Mouse (Mus musculus) adrenal gland, adult 8-10 months (tissue): ENCODE results near the gene Acer3. TPM values are rescaled to one million over a fixed set of nuclear protein-coding genes. Genes with fewer than 3 reads are reported as not detected.
"Not testable (repeated sequence)": the region's sequence is repeated elsewhere in the genome, so short reads cannot be mapped to it uniquely, and the experiment has no call there.

ENCODE experiments used
- DNase-seq: peaks from one replicate; pipeline ENCODE4 v3.0.0; 2022
- total RNA-seq, 4 experiments: library from RNA; stranded (reverse); gene quantifications; 2 replicates each; pipeline ENCODE4 v1.2.4; 2022

The Acer3 gene
- total RNA-seq, 4 experiments from 2014 or later: 15.1 to 32.7 (median 18.5) TPM

DNA sequence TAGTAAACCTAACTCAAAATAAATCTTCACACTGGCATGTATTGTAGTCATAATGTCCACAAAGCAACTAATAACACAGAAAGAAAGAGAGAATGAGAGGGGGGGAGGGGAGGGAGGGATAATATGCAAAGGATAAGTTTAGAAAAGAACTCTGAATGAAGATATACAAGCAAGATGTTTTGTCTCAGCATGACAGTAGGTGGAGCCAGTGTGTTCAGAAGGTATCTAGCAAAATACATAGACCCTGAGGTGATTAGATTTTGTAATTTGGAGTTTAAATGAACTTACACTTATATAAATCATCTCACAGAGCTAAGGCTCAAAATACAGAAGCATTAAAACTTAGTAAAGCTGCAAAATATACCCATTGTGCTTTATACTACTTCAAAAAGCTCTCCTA is 44.7 kb downstream of the Acer3 start:
- no peak for DNase-seq

DNA sequence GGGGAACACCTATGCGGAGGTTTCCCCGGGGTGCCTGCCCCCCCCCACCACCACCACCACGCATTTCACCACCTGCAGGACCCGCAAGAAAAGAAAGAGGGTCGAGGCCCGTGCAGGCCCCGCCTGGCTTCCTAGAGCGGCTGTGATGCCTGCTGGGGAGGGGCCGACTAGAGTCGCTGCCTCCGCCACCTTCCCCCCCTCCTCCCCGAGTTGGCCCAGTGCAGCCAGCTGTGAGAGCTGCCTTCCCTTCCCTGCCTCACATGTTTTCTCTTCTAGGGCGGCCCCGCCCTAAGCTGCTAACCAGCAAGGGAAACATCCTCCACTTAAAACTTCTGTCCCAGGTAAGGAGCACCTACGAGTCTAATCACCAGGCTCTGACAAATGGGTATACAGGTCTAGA is 52.8 kb downstream of the Acer3 start:
- DNase-seq: not testable (repeated sequence)

DNA sequence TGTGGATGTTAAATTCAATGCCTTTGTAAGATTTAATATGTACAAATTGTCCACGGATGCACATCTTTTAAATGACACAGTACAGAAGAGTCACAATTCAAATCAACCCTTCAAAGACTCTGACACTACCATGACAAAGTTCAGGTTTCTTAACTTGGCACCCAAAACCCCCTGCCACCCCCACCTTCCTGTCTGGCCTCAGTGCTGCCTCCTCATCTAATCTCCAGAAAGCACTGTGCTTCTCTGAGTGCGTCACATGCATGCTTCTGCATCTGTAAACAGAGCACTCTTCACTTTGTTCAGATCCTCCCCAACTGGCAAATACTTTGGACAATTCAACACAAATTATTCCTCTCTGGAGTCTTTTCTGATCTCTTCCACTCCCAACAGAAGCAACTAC is 68.5 kb downstream of the Acer3 start:
- DNase-seq: no peak

DNA sequence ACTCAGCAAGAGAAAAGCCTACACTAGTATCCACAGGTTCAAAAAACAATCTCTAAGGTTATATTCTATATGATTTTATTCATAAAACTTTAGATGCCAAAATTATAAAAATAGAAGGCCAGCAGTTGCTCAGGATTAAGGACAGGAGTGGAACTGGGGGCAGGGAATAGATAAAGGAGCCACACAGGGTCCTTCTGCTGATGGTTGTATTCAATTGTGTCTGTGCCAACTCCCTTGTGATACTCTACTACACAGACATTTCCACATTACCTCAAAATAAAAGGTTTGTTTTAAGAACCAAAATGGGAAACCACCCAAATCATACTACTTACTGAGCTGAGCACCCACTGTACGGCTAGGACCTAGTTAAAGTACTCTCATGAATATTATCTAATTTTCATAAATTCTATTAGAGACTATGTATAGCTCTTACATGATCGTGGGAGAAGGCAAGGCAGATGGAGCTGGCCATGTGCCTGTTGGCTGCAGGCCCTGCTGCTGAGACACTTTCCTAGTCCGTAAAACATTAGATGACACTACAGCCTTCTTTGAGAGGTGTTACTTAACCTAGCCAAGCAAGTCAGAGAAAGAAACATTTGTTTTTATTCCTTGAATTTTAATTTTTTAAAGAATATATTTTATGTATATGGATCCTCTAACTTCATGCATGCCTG is 84.2 kb downstream of the Acer3 start:
- no peak for DNase-seq

DNA sequence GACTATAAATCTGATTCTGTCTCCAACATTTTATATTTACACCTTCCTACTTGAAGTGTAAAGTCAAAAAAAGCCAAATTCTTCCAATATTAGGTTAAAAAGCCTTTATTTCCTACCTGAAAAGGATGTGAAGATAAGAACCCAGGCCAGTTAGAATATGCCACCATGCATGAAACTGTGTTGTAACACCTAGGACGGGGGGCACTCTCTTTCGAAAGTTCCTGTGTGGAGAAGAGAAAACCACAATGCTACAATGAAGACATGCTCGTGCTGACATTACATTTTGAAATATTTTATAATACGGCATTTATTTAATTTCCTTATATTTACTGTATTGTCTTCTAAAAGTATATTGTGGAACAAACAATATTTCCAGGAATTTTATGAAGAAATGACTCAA is 97.2 kb downstream of the Acer3 start:
- no peak for DNase-seq

DNA sequence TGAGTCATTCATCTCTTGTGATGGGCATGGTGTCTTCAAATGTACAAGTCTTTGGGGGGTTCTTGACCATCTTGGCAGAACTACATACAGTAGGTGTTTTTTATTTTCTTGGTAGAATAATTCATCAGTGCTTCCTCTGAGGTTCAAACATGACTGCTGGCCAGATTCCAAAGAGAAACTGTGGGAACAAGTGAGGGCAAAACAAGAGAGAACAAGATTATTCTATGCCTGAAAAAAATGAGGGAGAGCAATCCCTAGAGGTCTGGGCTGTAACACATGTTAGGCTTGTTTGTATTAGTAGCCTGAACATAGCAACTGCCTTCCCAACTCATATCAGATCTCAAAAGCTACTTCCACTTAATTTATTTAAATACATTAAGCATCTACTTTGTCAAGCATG is 104.3 kb downstream of the Acer3 start:
- no peak for DNase-seq

DNA sequence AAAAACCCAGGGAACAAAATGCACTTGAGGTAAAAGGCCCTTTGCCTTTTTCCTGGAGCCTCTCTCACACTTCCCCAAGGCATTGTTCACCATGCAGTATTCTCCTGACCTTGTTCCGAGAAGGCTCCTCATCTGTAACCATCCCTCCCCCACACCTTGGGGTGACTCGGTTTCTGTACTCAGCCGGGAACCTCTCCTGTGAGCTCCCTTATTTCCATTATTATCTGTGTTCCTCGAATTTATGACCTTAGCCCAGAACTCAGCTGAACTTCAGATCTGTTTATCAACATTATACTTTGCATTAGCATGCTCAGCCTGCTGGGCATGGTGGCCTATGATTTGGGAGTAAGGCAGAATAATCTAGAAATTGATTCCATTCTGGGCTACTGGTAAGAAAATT is 118.1 kb downstream of the Acer3 start:
- DNase-seq: no peak

DNA sequence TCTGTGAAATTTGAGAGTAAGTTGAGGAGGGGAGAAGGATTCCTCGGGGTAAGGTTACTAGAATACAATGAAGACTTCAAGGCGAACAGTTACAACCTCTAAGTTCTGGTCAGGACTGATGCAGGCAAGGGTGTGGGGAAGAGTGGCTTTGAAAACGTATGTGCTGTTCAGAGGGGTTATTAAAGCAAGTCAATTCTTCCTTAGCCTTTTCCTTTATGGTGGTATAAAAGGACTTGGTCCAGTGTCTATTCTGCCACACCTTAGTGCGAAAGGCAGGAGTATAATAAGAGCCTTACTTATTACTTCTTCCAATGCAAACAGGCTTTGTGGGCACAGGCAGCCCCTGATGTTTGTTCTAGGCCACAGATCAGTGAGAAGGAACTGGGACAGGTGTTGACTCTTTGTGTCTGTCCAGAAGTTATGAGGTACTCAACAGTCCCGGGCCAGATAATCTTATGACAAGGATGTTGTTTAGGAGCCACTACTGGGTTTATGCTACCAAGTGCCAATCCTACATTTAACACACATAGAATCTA is 119.4 kb downstream of the Acer3 start:
- no peak for DNase-seq

DNA sequence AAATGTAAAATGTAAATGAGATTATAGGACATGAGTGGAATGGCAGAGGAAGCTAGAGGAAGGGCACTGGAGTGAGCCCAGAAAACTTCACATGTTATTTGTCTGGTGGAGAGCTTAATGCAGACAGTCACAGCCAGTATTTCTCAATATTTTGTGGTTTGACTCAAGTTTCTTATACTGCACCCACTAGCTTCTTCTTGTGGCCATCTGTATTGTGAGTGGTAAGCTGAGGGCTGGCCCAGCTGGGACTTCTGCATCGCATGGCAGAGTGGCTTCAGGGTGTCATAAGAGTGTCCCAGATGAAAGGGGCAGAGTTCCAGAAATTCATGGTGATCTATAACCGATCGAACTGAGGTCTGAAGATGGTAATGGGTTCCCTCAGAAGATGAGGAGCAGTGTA is 120.6 kb downstream of the Acer3 start:
- DNase-seq: no peak

DNA sequence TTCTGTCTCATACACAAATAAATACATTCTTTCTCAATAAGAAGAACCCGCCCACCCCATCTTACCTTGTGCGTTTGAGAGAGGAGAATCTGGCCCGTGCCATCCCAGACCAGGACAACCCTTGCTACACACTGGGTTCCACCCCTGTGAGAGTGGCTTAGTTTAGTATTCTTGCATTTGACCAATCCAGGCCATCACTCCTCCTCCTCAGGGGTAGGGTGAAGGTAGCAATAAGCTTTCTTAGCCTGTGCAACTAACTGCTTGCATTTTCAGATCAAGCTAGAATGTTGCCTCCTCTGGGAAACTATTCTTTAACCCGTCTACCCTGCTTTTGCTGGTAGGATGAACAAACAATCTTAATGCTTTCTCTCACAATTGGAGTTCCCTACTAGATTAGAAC is 121.6 kb downstream of the Acer3 start, which contains the start of gene B3gnt6:
B3gnt6 (minus strand) TSS at position 101 of the 400 bp plus-strand sequence.
- DNase-seq: no peak

DNA sequence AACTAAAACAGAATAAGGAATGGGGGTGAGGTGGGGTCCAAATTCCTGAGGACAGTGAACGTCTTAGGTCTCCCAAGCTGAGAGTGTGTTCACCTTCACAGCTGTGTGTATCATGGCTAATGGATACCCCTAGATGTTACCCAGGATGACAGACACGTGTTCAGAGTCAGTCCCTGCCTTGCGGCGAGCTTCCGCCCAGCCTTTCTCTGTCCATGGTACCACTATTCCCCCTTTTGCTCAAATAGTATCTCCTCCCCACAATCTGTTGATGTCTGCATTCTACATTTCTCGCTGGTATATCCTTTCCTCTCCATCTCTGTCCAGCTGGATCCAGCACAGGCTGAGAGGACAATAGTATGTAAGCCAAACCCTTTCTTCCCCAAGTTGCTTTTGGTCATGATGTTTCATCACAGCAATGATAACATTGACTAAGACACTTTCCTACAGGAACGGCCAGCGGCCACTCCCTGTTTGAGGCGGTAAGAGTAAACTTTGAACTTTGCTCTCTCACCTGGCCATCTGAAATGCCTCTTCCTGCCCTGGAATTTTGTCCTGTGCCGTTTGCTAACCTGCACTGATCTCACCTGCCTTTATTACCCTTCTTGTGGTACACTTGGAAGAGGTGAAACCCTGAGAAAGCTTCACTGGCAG is 125.7 kb downstream of the Acer3 start:
- no peak for DNase-seq

DNA sequence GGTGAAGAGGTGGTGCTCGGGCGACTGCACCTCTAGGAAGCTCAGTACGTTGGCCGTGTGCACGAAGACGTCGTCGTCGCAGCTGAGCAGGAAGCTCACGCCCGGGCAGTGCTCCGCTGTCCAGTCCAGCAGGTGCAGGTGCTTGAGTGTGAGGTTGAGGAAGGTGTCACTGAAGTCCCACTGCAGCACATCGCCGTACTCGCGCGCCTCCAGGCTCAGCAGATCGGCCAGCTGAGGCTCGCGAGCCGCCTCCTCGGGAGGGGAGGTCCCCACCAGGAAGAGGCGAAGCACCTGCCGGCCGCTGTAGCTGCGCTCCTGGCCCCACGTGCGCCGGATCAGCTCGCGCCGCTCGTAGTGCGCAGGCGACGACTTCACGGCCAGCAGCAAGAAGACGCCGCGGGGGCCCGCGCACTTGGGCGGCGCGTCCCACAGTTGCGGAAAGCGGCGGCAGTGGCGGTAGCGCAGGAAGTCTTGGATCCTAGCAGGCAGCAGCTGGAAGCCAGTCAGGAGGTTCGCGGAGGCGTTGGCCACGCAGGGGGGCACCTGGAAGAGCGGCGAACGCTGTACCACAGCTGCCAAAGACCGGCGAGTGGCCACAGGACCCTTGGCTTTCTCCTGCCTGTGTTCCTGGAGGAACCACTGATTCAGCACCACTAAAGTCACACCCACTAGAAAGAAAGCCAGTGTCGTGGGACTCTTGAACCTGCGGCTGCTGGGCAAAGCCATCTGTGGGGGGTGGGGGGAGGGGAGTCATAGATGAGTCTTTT is 126.8 kb downstream of the Acer3 start:
- no peak for DNase-seq

DNA sequence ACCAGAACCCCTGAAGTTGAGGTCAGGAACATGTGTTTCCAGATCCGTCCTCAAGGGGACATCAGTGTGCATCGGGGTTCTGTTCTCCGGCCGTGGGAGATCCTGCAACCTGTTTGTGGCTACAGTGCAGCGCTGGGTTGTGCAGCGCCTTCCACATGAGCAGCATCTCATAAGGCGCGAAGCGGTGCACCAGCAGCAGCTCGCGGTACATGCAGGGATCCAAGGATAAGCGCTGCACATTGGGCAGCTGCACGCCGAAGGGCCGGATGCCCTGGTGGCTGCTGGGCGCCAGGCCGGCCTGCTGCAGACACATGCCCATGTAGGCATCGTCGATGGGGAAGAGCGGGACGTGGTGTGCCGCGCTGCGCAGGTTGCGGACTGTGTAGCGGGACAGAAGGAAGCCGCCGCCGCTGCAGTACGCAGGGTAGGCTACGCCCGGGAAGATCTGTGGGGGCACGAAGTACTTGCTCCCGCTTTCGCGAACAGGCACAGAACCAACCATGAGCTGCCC is 127.4 kb downstream of the Acer3 start:
- no peak for DNase-seq

DNA sequence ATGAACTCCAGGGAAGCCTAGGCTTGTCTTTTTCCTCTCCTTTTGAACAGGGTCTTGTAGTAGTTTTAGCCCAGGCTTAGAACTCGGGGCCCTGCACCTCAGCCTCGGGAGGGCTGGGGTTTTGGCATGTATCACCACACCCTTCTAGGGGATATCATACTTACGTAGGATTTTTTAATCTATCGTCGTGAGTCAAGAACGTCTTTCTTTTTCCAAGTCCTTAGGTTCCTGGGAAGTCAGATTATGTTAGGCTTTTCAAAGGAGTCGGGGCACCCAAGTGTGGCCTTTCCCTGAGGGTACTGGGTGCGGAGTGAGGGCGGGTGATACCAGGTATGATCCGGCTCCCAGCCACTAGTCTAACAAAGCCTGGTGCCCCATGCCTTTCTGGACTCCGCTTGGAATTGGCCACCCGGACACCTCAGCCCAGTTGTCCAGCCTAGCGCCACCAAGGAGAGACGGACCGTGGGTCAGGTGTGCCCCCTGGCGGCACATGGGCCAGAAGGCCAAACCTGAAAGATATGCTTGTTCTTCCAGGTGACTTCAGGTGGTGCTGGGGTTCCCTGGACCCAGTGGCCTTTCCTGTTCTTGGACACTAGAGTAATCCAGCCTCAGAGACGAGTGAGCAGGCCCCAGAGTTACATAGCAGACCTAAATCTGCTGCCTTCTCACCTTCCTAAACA is 129.3 kb downstream of the Acer3 start:
- no peak for DNase-seq

DNA sequence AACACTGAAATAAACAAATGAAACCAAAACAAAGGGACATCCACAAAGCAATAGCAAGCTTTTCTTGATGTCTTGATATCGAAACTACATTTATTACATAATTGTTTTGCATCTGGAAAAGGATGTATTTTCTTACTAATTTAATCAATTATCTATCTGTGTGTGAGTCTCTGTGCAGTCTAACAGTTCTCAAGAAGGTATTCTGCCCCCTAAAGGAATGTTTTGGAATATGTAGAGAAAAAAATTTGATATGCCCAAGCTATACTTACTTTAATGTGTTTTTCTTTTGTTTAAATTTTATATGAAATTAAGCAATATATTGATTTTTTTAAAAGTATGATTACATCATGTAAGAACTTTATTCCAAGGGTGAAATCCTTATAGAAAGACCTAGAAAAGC is 130.4 kb downstream of the Acer3 start:
- DNase-seq: no peak

DNA sequence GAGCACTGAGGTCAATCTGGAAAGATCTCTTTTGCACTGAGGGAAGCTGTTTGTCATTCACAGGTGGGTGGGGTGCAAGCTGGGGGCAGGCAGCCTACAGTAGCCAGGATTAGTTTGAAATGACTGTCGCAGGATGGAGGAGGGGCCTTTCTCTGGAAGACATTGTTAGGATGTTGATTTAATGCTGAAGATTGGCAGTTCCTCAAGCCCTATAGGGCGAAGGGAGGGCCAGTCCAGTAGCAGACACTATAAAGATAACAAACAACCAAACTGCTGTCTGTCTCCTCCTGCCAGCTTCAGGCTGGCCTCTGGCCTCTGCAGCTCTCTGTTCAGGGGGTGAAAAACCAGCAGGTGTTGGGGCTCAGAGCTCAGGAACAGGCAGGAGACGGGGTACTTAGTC is 131.3 kb downstream of the Acer3 start:
- no peak for DNase-seq

DNA sequence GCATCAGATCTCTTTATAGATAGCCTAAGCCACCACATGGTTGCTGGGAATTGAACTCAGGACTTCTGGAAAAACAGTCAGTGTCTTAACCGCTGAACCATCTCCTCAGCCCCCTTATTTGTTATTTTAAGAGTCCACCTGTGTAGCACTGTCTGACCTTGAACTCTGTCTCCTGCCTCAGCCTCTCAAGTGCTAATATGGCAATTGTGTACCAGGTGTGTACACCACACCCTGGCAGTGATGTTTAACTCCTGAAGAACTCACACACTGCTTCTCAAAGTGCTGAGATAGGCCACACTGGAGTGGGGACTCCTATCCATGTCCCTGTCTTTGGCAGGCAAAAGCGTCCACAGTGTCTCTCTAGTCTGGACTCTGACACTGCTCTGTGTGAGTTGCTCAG is 132.3 kb downstream of the Acer3 start:
- DNase-seq: no peak

DNA sequence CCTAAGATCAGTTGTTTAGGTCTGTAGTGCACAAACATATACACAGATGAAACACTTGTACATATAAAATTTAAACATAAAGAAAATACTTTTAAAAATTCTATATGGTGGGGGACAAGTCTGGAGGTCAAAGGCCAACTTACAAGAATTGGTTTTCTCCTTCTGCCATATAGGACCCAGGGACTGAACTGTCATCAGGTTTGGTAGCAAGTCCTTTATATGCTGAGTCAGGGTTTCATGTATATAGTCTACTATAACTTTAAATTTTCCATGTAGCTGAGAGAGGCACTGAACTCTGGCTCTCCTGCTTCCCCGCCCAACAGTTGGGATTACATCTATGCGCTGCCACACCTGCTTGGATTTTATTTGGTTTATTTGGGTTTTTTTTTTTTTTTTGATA is 132.8 kb downstream of the Acer3 start:
- DNase-seq: no peak

DNA sequence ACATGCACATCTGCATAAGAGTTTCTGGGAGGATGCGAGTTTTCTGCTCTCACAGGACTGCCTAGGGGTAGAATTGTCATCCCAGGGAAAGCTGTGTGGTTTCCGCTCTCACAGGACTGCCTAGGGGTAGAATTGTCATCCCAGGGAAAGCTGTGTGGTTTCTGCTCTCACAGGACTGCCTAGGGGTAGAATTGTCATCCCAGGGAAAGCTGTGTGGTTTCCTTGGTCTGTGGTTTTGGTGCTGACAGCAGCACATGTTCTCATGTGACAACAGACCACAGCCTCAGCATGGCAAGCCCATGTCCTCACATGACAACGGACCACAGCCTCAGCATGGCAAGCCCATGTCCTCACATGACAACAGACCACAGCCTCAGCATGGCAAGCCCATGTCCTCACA is 133.7 kb downstream of the Acer3 start:
- DNase-seq: not testable (repeated sequence)

DNA sequence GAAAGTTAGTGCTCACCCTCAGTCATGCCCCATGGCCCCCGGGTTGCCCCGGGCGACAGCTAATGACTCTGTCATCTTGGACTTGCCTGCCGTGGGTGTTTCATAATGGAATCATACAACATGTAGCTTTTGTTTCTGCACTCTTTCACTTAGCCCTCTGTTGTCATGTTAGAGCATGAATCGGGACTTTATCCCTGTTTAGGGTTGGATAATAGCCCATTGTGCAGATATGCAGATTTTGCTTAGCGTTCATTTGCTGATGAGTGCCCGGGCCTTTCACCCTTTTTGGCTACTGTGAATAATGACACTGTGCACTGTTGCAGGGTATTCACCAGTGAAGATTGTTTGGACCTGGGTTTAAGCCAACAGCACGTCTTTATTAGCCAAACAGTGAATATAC is 134.4 kb downstream of the Acer3 start:
- DNase-seq: no peak

DNA sequence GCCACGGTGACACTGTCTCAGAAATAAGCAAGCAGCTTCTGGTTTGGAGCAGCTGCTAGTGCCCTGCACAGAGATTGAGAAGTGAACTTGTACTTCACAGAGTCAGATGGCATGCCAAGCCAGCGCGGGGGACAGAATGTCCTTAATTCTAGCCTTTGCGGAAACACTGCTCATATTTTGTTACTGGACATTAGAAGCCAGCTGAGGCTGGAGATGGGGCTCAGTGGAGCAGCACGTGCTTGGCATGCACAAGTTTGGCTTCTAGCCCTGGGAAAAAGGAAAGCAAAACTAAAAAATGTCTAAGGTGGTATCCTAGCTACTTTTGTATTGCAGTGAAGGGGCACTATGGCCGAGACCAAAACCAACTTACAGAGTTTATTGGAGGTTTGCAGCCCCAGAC is 135.7 kb downstream of the Acer3 start:
- no peak for DNase-seq

DNA sequence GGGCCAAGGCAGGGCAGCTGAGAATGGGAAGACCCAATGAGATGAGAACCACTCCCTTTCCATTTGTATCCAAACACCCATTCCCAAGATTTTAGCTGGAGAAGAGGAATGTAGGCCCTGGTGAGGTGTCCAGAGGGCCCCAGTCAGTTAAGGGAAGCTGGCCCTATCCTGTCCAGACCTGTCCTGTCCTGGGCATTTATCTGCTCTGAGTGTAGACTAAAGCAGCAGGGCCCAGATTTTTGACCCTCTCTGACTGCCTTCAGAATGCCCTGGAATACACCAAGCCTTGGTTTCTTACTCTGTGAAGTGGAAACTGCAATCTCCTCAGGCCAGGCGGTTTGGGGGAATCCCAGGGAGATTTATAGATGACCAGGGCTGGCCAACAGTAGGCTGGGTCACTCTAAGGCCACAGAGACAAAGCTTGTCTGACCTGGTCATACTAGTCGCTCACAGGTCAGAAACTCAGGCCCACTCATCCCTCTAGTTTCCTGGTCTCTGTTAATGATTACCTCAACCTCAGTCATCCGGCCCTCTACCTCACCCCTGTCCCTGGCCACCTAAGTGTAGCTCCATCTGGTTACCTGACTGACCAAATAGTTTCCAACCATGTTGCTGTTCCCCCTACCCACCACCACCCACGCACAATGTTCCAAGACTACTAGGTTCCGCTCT is 142.3 kb downstream of the Acer3 start:
- no peak for DNase-seq
